Mouse (Mus musculus): Measurements from ENCODE around the gene Gm17651. TPM values are rescaled to one million over a fixed set of nuclear protein-coding genes. Genes with fewer than 3 reads are reported as not detected.

Gene Gm17651
- polyA plus RNA-seq, 1 experiment, result not detected

- H3K4me1 ChIP-seq (ENCODE audit: control insufficient read depth, insufficient read depth, low read length), result no peaks in the 10 kb centered on the region
- TF ChIP-seq CTCF (conservative IDR thresholded peaks at IDR 0.05; ENCODE audit: insufficient read depth, insufficient read length, low read depth, low read length) (no peak), POLR2A (IDR thresholded peaks at IDR 0.05; ENCODE audit: low read depth, low read length) (no peak)
- no peak for DNase-seq
- H3K36me3 ChIP-seq (ENCODE audit: control insufficient read depth, insufficient read depth, low read length), result no peaks in the 10 kb centered on the region; the same call in 1 of the 2 replicates
- WGBS, result 86% methylated on average over 9 of the region's 9 CpGs
- H3K4me3 ChIP-seq (ENCODE audit: insufficient read depth, low read depth, low read length), result no peak overlapping the region
- H3K27me3 ChIP-seq (replicated peaks; ENCODE audit: control insufficient read depth, insufficient read depth, low read length), result no peaks in the 10 kb centered on the region
- H3K27ac ChIP-seq (ENCODE audit: insufficient read depth, low read depth, low read length), result no peak overlapping the region
Measured at GRCm38 (mm10) chr3:97665525-97665924, 9.0 kb downstream of the Gm17651 start.

- Histone ChIP-seq H3K4me3 (ENCODE audit: insufficient read depth, low read depth, low read length) (no peak overlapping the region), H3K27ac (ENCODE audit: insufficient read depth, low read depth, low read length) (no peak overlapping the region), H3K36me3 (ENCODE audit: control insufficient read depth, insufficient read depth, low read length) (no peaks in the 10 kb centered on the region; the same call in 1 of the 2 replicates), H3K27me3 (replicated peaks; ENCODE audit: control insufficient read depth, insufficient read depth, low read length) (no peaks in the 10 kb centered on the region), H3K4me1 (ENCODE audit: control insufficient read depth, insufficient read depth, low read length) (no peaks in the 10 kb centered on the region; the same call in 1 of the 2 replicates)
- 75% methylated on average over 8 of the region's 8 CpGs for WGBS
- no peak for DNase-seq
- TF ChIP-seq POLR2A (IDR thresholded peaks at IDR 0.05; ENCODE audit: low read depth, low read length), result no peak
- no peak for TF ChIP-seq CTCF (conservative IDR thresholded peaks at IDR 0.05; ENCODE audit: insufficient read depth, insufficient read length, low read depth, low read length)
Measured at GRCm38 (mm10) chr3:97661206-97661605, 13.3 kb downstream of the Gm17651 start.

GRCm38 (mm10) chr3:97659746-97660145, 14.7 kb downstream of the Gm17651 start:
- TF ChIP-seq POLR2A (IDR thresholded peaks at IDR 0.05; ENCODE audit: low read depth, low read length) (no peak), CTCF (conservative IDR thresholded peaks at IDR 0.05; ENCODE audit: insufficient read depth, insufficient read length, low read depth, low read length) (no peak)
- H3K27me3 ChIP-seq (replicated peaks; ENCODE audit: control insufficient read depth, insufficient read depth, low read length), result no peaks in the 10 kb centered on the region
- no peaks in the 10 kb centered on the region; the same call in 1 of the 2 replicates for H3K4me1 ChIP-seq (ENCODE audit: control insufficient read depth, insufficient read depth, low read length)
- H3K36me3 ChIP-seq (ENCODE audit: control insufficient read depth, insufficient read depth, low read length), result no peaks in the 10 kb centered on the region
- 86% methylated on average over 7 of the region's 7 CpGs for WGBS
- peak; percentile 19 for DNase-seq
- no peak overlapping the region for H3K27ac ChIP-seq (ENCODE audit: insufficient read depth, low read depth, low read length)
- H3K4me3 ChIP-seq (ENCODE audit: insufficient read depth, low read depth, low read length), result no peak overlapping the region

GRCm38 (mm10) chr3:97658426-97659193, 15.9 kb downstream of the Gm17651 start:
- WGBS, result under 1% methylated on average over 49 of the region's 50 CpGs
- no peak overlapping the region for H3K27ac ChIP-seq (ENCODE audit: insufficient read depth, low read depth, low read length)
- DNase-seq, result no peak

GRCm38 (mm10) chr3:97657655-97658411, 16.7 kb downstream of the Gm17651 start, which contains the start of gene Prkab2:
Gene Prkab2, plus strand, starts transcription at chr3:97658193.
- 1% methylated on average over 51 of the region's 51 CpGs for WGBS
- 0 out of 2 replicates have a peak within 1 kb of the TSS, but pooled peaks have one; percentile 8 for H3K27ac ChIP-seq (ENCODE audit: insufficient read depth, low read depth, low read length)
- peak within 1 kb of the TSS; percentile 87 for H3K4me3 ChIP-seq (ENCODE audit: insufficient read depth, low read depth, low read length)
- no peaks in the 10 kb centered on the region for H3K36me3 ChIP-seq (ENCODE audit: control insufficient read depth, insufficient read depth, low read length)
- TF ChIP-seq CTCF (conservative IDR thresholded peaks at IDR 0.05; ENCODE audit: insufficient read depth, insufficient read length, low read depth, low read length) (no peak), POLR2A (IDR thresholded peaks at IDR 0.05; ENCODE audit: low read depth, low read length) (peak; percentile 28)
- H3K27me3 ChIP-seq (replicated peaks; ENCODE audit: control insufficient read depth, insufficient read depth, low read length), result no peaks in the 10 kb centered on the region
- peak; percentile 100 for DNase-seq
- no peaks in the 10 kb centered on the region; the same call in 1 of the 2 replicates for H3K4me1 ChIP-seq (ENCODE audit: control insufficient read depth, insufficient read depth, low read length)

More at GRCm38 (mm10) chr3:97658426-97659193, 15.9 kb downstream of the Gm17651 start:
- Histone ChIP-seq H3K27me3 (replicated peaks; ENCODE audit: control insufficient read depth, insufficient read depth, low read length) (no peaks in the 10 kb centered on the region), H3K4me1 (ENCODE audit: control insufficient read depth, insufficient read depth, low read length) (no peaks in the 10 kb centered on the region; the same call in 1 of the 2 replicates), H3K36me3 (ENCODE audit: control insufficient read depth, insufficient read depth, low read length) (no peaks in the 10 kb centered on the region), H3K4me3 (ENCODE audit: insufficient read depth, low read depth, low read length) (peak overlapping the region; percentile 87)
- TF ChIP-seq POLR2A (IDR thresholded peaks at IDR 0.05; ENCODE audit: low read depth, low read length) (no peak), CTCF (conservative IDR thresholded peaks at IDR 0.05; ENCODE audit: insufficient read depth, insufficient read length, low read depth, low read length) (no peak)

GRCm38 (mm10) chr3:97654901-97655300, 19.6 kb downstream of the Gm17651 start:
- H3K36me3 ChIP-seq (ENCODE audit: control insufficient read depth, insufficient read depth, low read length), result no peaks in the 10 kb centered on the region
- no peak for TF ChIP-seq POLR2A (IDR thresholded peaks at IDR 0.05; ENCODE audit: low read depth, low read length)
- TF ChIP-seq CTCF (conservative IDR thresholded peaks at IDR 0.05; ENCODE audit: insufficient read depth, insufficient read length, low read depth, low read length), result peak; percentile 66
- H3K4me3 ChIP-seq (ENCODE audit: insufficient read depth, low read depth, low read length), result no peak overlapping the region
- no peaks in the 10 kb centered on the region for H3K27me3 ChIP-seq (replicated peaks; ENCODE audit: control insufficient read depth, insufficient read depth, low read length)
- H3K4me1 ChIP-seq (ENCODE audit: control insufficient read depth, insufficient read depth, low read length), result no peaks in the 10 kb centered on the region; the same call in 1 of the 2 replicates
- no peak overlapping the region for H3K27ac ChIP-seq (ENCODE audit: insufficient read depth, low read depth, low read length)
- WGBS, result 87% methylated on average over 8 of the region's 8 CpGs
- DNase-seq, result peak; percentile 42

All from kidney, adult 2 months (tissue).